Mouse (Mus musculus) gastrocnemius, postnatal 25 days (tissue): ENCODE data around the gene Auh. TPM values are rescaled to one million over a fixed set of nuclear protein-coding genes. Genes with fewer than 3 reads are reported as not detected.
A peak's percentile ranks its signal among the peaks of the same experiment; 100 is the strongest.

Experiments
- DNase-seq: peaks from one replicate; pipeline ENCODE4 v3.0.0; 2022
- long read RNA-seq, 2 experiments: library from polyadenylated mRNA; stranded (forward); transcript quantifications; one replicate each; pipeline ENCODE4 v2.0.0; 2021
- total RNA-seq, 2 experiments: library from RNA; stranded (reverse); gene quantifications; 1 replicate in 1 of 2; 2 replicates in 1 of 2; pipeline ENCODE4 v1.2.3; 2021

Auh gene
- total RNA-seq = 10 to 100 TPM; 62.9 to 64.6 TPM
- long read RNA-seq, experiment 1, transcript Auh-201 (10 exons, 1,320 nt) = major isoform, 63 of 93 reads
- long read RNA-seq, experiment 1, partial matches to known transcripts = 16 of 93 reads
- long read RNA-seq, experiment 1, other reads (novel, unspliced or antisense) = 14 of 93 reads
- long read RNA-seq, experiment 2, transcript Auh-201 (10 exons, 1,320 nt) = major isoform, 67 of 83 reads
- long read RNA-seq, experiment 2, partial matches to known transcripts = 6 of 83 reads
- long read RNA-seq, experiment 2, other reads (novel, unspliced or antisense) = 9 of 83 reads

- peak; percentile 86 for DNase-seq
These were observed at the start of gene Auh for GRCm38 (mm10) chr13:52929209-52930171. Auh (minus strand) TSS chr13:52929681.

- peak; percentile 44 for DNase-seq
These were observed 49.0 kb upstream of the Auh start for GRCm38 (mm10) chr13:52978321-52978981.

- no peak for DNase-seq
These were observed 48.3 kb upstream of the Auh start for GRCm38 (mm10) chr13:52977757-52978156.

GRCm38 (mm10) chr13:52977221-52977609 lies 47.7 kb upstream of the Auh start:
- DNase-seq = no peak

- DNase-seq = peak; percentile 54
These were observed 47.2 kb upstream of the Auh start for GRCm38 (mm10) chr13:52976510-52977220.

- no peak for DNase-seq
These were observed 46.6 kb upstream of the Auh start for GRCm38 (mm10) chr13:52976130-52976509.

- DNase-seq = peak; percentile 54
These were observed 45.2 kb upstream of the Auh start for GRCm38 (mm10) chr13:52974676-52975075.

GRCm38 (mm10) chr13:52973427-52973826 lies 43.9 kb upstream of the Auh start:
- no peak for DNase-seq

GRCm38 (mm10) chr13:52972626-52973025 lies 43.1 kb upstream of the Auh start:
- no peak for DNase-seq

- DNase-seq = no peak
These were observed 41.4 kb upstream of the Auh start for GRCm38 (mm10) chr13:52970876-52971275.

GRCm38 (mm10) chr13:52962922-52963321 lies 33.4 kb upstream of the Auh start:
- no peak for DNase-seq

GRCm38 (mm10) chr13:52962361-52962760 lies 32.9 kb upstream of the Auh start:
- no peak for DNase-seq

GRCm38 (mm10) chr13:52953779-52954553 lies 24.5 kb upstream of the Auh start:
- no peak for DNase-seq

GRCm38 (mm10) chr13:52949211-52949610 lies 19.7 kb upstream of the Auh start:
- DNase-seq = no peak

- DNase-seq = no peak
These were observed 18.1 kb upstream of the Auh start for GRCm38 (mm10) chr13:52947545-52947944.

- no peak for DNase-seq
These were observed 16.3 kb upstream of the Auh start for GRCm38 (mm10) chr13:52945769-52946168.

GRCm38 (mm10) chr13:52944116-52944515 lies 14.6 kb upstream of the Auh start:
- DNase-seq = no peak

GRCm38 (mm10) chr13:52942876-52943388 lies 13.5 kb upstream of the Auh start:
- DNase-seq = no peak

GRCm38 (mm10) chr13:52940956-52941355 lies 11.5 kb upstream of the Auh start:
- peak; percentile 69 for DNase-seq

GRCm38 (mm10) chr13:52930582-52930981 lies 1.1 kb upstream of the Auh start:
- no peak for DNase-seq

GRCm38 (mm10) chr13:52928392-52928791 lies 1.1 kb downstream of the Auh start:
- DNase-seq = no peak
